Mouse (Mus musculus): ENCODE data around the gene Xpo4. TPM values are rescaled to one million over a fixed set of nuclear protein-coding genes. Genes with fewer than 3 reads are reported as not detected.

The Xpo4 gene
- total RNA-seq, 2 experiments from 2014 or later = 48.5 to 61.1 TPM

DNA sequence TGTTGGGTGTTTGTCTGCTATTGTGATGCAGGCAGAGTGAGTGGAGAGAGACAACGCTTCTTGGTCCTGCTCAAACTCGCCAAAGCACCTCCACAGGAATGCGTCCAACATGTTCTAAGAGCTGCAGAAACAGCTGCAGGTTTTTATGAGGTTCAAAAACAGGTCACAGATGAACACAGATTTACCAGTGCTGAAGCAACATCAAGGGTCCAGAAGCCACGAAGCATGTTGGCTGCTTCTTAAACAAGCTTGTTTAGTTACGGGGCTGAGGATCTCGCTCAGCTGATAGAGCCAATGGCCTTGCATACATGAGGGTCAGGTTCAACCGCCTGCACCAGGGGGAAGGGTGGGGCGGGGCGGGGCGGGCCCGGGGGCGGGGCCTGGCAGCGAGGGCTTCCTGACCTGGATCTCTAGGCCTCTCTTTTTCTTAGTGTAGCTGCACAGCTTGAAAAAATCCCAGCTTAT is 118.6 kb downstream of the Xpo4 start:
- ATAC-seq (replicated peaks; ENCODE audit: low FRiP score, low TSS enrichment, poor library complexity, severe bottlenecking) = 0 out of 2 replicates have a peak, but pooled peaks have one; percentile 45

DNA sequence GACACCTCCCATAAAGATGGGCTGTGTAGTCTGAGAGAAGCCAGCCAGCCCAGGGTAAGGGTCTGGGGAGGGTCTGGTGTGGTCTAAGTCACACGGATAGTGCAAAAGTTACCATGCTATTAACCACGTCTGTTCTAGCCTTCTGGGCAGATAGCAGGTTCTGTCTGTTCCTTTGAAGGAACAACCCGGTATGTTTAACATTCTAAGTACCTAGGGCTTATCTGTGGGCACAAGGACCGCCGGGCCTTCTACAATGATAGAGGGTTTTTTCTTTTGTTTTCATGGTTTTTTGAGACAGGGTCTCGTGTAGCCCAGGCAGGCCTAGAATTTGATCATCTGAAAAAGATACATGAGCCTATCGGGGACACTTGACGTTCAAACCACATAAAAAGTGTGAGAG is 119.1 kb downstream of the Xpo4 start:
- ATAC-seq (replicated peaks; ENCODE audit: low FRiP score, low TSS enrichment, poor library complexity, severe bottlenecking) = no peak

DNA sequence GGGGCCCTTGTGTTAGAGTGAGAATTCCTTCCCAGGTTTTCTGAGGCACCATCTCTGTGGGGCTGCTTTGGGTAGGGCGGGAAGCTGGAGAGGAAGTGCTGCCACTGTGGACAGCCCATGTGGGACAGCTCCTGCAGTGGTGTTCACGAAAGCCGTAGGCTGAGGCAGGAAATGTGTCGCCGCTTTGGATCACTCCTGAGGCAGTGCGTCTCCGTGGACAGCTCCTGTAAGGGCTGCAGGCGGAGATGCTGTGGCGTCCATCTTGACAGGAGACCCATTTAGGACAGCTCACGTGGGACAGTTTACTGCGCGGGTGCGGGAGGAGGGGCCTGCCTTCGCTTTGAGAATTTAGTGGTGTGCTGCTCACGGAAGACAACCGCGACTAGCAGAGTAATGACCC is 119.7 kb downstream of the Xpo4 start:
- ATAC-seq (replicated peaks; ENCODE audit: low FRiP score, low TSS enrichment, poor library complexity, severe bottlenecking) = no peak

GRCm38 (mm10) chr14:57543420-57544039 is 121.7 kb downstream of the Xpo4 start:
- no peak for ATAC-seq (replicated peaks; ENCODE audit: low FRiP score, low TSS enrichment, poor library complexity, severe bottlenecking)

DNA sequence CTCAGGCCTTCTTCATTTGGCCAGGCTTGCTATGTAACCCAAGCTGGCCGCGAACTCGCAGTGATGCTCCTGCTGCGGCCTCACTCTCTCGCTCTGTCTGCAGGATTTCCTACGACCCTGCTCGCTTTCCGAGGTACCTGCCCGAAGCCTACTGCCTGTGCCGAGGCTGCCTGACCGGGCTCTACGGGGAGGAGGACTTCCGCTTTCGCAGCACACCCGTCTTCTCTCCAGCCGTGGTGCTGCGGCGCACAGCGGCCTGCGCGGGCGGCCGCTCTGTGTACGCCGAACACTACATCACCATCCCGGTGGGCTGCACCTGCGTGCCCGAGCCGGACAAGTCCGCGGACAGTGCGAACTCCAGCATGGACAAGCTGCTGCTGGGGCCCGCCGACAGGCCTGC is 123.0 kb downstream of the Xpo4 start:
- no peak; the same call in 1 of the 2 replicates for ATAC-seq (replicated peaks; ENCODE audit: low FRiP score, low TSS enrichment, poor library complexity, severe bottlenecking)

GRCm38 (mm10) chr14:57540683-57541082 is 124.5 kb downstream of the Xpo4 start:
- no peak for ATAC-seq (replicated peaks; ENCODE audit: low FRiP score, low TSS enrichment, poor library complexity, severe bottlenecking)

GRCm38 (mm10) chr14:57537261-57538015 is 127.8 kb downstream of the Xpo4 start:
- no peak for ATAC-seq (replicated peaks; ENCODE audit: low FRiP score, low TSS enrichment, poor library complexity, severe bottlenecking)

GRCm38 (mm10) chr14:57536820-57537219 is 128.4 kb downstream of the Xpo4 start:
- ATAC-seq (replicated peaks; ENCODE audit: low FRiP score, low TSS enrichment, poor library complexity, severe bottlenecking) = no peak

GRCm38 (mm10) chr14:57535646-57536045 is 129.6 kb downstream of the Xpo4 start:
- no peak for ATAC-seq (replicated peaks; ENCODE audit: low FRiP score, low TSS enrichment, poor library complexity, severe bottlenecking)

DNA sequence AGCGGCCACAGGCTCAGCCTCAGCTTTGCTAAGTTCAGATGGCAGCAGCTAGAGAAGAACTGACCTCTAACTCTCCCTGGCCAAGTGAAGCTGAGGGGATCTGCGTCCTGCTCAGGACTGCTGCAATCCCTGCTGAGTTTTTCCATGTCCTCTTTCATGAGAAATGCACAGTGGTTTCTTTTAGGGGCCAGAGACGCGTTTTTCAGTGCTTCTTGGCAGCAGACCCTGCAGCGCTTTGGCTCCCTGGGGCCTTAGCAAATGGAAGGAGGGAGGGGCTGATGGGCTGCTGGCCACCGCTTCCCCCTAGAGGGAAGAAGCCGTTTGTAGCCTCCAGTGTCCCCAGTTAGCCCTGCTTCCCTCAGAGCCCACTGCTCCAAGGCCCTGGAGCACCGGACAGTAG is 130.3 kb downstream of the Xpo4 start:
- ATAC-seq (replicated peaks; ENCODE audit: low FRiP score, low TSS enrichment, poor library complexity, severe bottlenecking) = no peak

DNA sequence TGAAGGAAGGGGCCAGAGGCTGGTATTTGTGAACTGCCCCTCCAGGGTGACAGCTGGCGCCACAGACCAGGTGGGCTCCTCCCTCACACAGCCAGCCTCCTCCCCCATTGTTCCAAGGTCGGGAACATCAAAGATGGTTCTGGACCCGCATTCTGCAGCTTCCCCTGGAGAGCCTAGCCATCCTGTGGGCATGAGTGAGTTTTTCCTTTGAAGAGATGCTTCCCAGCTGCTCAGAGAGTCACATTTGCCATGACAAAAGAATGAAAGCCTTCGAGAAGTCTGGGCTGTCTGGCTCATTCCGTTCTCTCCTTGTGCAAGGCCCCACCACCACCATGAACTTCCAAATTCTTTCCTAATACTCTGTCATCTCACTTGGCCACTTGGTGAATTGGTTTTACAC is 130.9 kb downstream of the Xpo4 start:
- ATAC-seq (replicated peaks; ENCODE audit: low FRiP score, low TSS enrichment, poor library complexity, severe bottlenecking) = no peak

GRCm38 (mm10) chr14:57533841-57534240 is 131.4 kb downstream of the Xpo4 start:
- no peak for ATAC-seq (replicated peaks; ENCODE audit: low FRiP score, low TSS enrichment, poor library complexity, severe bottlenecking)

DNA sequence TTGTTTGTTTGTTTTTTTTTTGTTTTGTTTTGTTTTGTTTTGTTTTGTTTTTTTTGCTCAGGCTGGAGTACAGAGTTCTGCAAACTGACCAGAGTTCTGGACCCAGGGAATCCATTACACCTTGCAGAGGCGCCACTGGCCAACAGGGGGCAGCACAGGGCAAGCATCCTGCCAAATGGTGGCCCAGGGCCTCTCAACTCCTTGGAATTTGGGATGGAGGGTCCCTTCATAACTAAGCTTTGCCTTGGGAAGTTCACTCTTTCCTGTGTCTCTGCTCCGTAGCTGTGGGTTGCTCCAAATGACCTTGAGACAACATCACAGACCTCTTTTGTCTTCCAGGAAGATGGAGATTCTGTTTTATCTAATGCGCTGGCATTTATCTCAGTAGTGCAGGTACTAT is 132.0 kb downstream of the Xpo4 start:
- peak; percentile 56; the same call in 1 of the 2 replicates for ATAC-seq (replicated peaks; ENCODE audit: low FRiP score, low TSS enrichment, poor library complexity, severe bottlenecking)

- ATAC-seq (replicated peaks; ENCODE audit: low FRiP score, low TSS enrichment, poor library complexity, severe bottlenecking) = no peak
These were observed 132.7 kb downstream of the Xpo4 start for GRCm38 (mm10) chr14:57532577-57532976.

- no peak for ATAC-seq (replicated peaks; ENCODE audit: low FRiP score, low TSS enrichment, poor library complexity, severe bottlenecking)
These were observed 135.3 kb downstream of the Xpo4 start for GRCm38 (mm10) chr14:57529786-57530515.

DNA sequence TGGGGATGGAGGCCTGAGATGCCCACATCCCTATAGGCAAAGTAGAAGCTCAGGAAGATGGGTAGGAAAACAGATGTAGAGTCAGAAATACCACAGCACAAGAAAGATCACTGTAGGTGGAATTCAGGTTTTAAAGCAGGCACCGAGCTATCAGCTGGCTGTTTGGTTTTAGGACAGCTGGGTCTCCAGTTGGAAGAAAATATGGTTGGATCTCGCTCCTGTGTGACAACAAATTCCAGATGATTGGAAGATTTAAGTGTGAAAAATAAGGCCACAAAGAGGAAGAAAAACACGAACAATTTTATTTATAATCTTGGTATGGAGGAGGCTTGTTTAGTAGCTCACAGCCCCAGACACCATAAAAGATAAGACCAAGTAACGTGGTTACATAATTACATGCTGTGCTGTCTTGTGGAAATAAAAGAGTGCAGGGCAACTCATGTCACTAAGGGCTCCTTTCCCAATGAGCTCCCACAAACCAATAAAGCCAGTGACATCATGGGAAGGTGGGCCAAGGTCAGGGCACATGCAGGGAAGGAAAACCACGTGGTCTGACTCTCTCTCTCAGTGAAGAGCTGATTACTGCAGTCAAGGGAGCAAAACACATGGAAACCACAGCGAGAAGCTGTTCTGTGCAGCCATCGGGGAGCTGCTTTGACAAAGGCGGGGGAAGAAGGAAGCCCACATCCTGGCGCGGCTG is 136.0 kb downstream of the Xpo4 start:
- 0 out of 2 replicates have a peak, but pooled peaks have one; percentile 31 for ATAC-seq (replicated peaks; ENCODE audit: low FRiP score, low TSS enrichment, poor library complexity, severe bottlenecking)

- no peak for ATAC-seq (replicated peaks; ENCODE audit: low FRiP score, low TSS enrichment, poor library complexity, severe bottlenecking)
These were observed 137.6 kb downstream of the Xpo4 start for GRCm38 (mm10) chr14:57527598-57527997.
